Mouse (Mus musculus) hindbrain, postnatal 0 days (tissue): ENCODE measurements around the gene Slc6a12. TPM values are rescaled to one million over a fixed set of nuclear protein-coding genes. Genes with fewer than 3 reads are reported as not detected.

Experiments
- ATAC-seq: fragments of 200-750 bp; cut with Nextera tagmentation; 2 replicates; pipeline ENCODE4 v1.8.0; 2017; ENCODE audit warnings: mild to moderate bottlenecking, moderate TSS enrichment, moderate library complexity
- DNase-seq: peaks from one replicate; pipeline ENCODE4 v3.0.0-alpha.2; 2015; ENCODE audit warnings: low spot score
- H3K27ac ChIP-seq: fragments of 300-500 bp; sonication (generic); 2 replicates; pipeline ENCODE4 v1.5.1; 2014; ENCODE audit warnings: mild to moderate bottlenecking
- H3K27me3 ChIP-seq: fragments of 300-500 bp; sonication (generic); 2 replicates; pipeline ENCODE4 v1.6.1; 2014; ENCODE audit warnings: low read length, mixed read lengths; ENCODE audit not compliant: insufficient read depth
- H3K36me3 ChIP-seq: fragments of 300-500 bp; sonication (generic); 2 replicates; pipeline ENCODE4 v1.6.1; 2014; ENCODE audit warnings: low read length, mixed read lengths; ENCODE audit not compliant: insufficient read depth
- H3K4me1 ChIP-seq: fragments of 300-500 bp; sonication (generic); 2 replicates; pipeline ENCODE4 v1.6.1; 2014; ENCODE audit warnings: antibody characterized with exemption, low read length, mixed read lengths; ENCODE audit not compliant: insufficient read depth
- H3K4me2 ChIP-seq: fragments of 300-500 bp; sonication (generic); 2 replicates; pipeline ENCODE4 v1.6.1; 2014; ENCODE audit warnings: low read depth, mild to moderate bottlenecking, low read length, moderate library complexity, mixed read lengths
- H3K4me3 ChIP-seq: fragments of 300-500 bp; sonication (generic); 2 replicates; pipeline ENCODE4 v1.5.1; 2014; ENCODE audit warnings: low read length
- H3K9ac ChIP-seq: fragments of 300-500 bp; sonication (generic); replicated peaks from 2 replicates; pipeline ENCODE4 v1.6.1; 2014; ENCODE audit warnings: mild to moderate bottlenecking, low read length, moderate library complexity, mixed read lengths
- H3K9me3 ChIP-seq: fragments of 300-500 bp; sonication (generic); 2 replicates; pipeline ENCODE4 v1.6.1; 2016; ENCODE audit warnings: low read length, mixed read lengths
- CTCF ChIP-seq: IDR thresholded peaks from 2 replicates; pipeline ENCODE4 v1.5.1; 2016; ENCODE audit warnings: antibody characterized with exemption, control low read depth, low read depth
- WGBS: fragments of 180-500 bp; shearing (Covaris S2); extraction: QIAGEN DNeasy Blood & Tissue Kit; methylation state at CpG from one replicate; pipeline ENCODE4 v1.1.7; 2014; 5-methylcytosine and 5-hydroxymethylcytosine counted together
- polyA plus RNA-seq: library from polyadenylated mRNA; unstranded; fragments of >200 nt; fragmentation: Nextera tagmentation; extraction: Ambion mirVana; gene quantifications from 2 replicates; pipeline ENCODE4 v1.2.1, GENCODE M21; 2015
- total RNA-seq: library from RNA; depleted of rRNA; stranded (reverse); fragments of >200 nt; gene quantifications from 2 replicates; pipeline ENCODE4 v1.2.3, GENCODE M21; 2014

Slc6a12 gene
- total and polyA plus RNA-seq, 2 experiments from 2014 or later, result 5.9 to 12.8 TPM

- Histone ChIP-seq H3K27me3 (no peaks in the 10 kb centered on the region), H3K9ac (no peak overlapping the region), H3K4me3 (no peak overlapping the region), H3K4me1 (no peaks in the 10 kb centered on the region), H3K9me3 (no peaks in the 10 kb centered on the region), H3K4me2 (no peak overlapping the region), H3K36me3 (no peaks in the 10 kb centered on the region), H3K27ac (no peak overlapping the region)
- TF ChIP-seq CTCF, result no peak
- no peak for ATAC-seq
- WGBS, result 74% methylated on average over 6 of the region's 6 CpGs
- DNase-seq, result no peak
Measured at GRCm38 (mm10) chr6:121341650-121342049, 1.2 kb upstream of the Slc6a12 start.

DNA sequence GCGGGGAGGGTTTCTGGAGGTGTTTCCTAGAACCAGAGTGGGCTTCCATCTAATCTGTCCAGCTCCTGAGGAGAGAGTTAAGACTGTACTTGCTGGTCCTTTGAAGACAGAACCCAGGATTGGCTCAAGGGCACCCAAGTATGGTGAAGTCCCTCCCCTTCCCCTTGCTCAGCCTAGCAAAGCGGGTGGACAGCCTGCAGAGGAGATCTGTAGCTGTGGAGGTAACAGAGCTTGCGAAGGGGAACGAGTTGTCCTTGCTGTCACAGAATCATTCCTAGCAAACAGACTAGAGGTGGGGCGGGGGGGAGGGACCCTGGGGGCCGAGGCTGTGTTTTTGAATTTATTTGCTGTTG, 871 bp downstream of the Slc6a12 start:
- ATAC-seq (no peak), DNase-seq (no peak)
- H3K9me3 ChIP-seq, result no peaks in the 10 kb centered on the region
- no peaks in the 10 kb centered on the region for H3K27me3 ChIP-seq
- H3K9ac ChIP-seq, result no peak overlapping the region
- 72% methylated on average over 6 of the region's 6 CpGs for WGBS
- no peaks in the 10 kb centered on the region for H3K4me1 ChIP-seq
- H3K4me2 ChIP-seq, result no peak overlapping the region
- no peak overlapping the region for H3K4me3 ChIP-seq
- H3K36me3 ChIP-seq, result no peaks in the 10 kb centered on the region
- TF ChIP-seq CTCF, result no peak
- H3K27ac ChIP-seq, result no peak overlapping the region

- Histone ChIP-seq H3K9me3 (no peaks in the 10 kb centered on the region), H3K27ac (no peak overlapping the region), H3K4me3 (no peak overlapping the region), H3K27me3 (no peaks in the 10 kb centered on the region), H3K9ac (no peak overlapping the region), H3K36me3 (no peaks in the 10 kb centered on the region), H3K4me1 (no peaks in the 10 kb centered on the region), H3K4me2 (no peak overlapping the region)
- TF ChIP-seq CTCF, result no peak
- 63% methylated on average over 5 of the region's 5 CpGs for WGBS
- ATAC-seq (no peak), DNase-seq (no peak)
Measured at GRCm38 (mm10) chr6:121344329-121344728, 1.5 kb downstream of the Slc6a12 start.

DNA sequence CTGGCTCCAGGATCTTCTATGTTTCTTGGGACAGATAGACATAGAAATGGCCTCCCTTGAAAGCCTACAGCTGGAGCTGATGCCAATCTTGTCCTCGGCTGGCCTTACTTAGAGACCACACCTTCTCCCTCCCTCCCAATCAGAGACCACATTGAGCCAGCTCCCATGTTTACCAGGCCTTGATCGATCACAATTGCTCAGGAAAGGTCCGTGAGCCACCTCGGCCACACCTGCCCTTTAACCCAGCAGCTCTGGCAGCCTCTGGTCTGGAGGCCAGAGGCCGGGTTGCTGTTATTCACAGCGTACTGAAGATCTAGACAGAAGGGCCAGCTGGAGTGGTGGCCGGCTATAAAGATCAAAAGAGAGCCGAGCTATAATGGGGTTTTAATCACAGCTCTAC, 3.6 kb downstream of the Slc6a12 start:
- Histone ChIP-seq H3K4me1 (no peaks in the 10 kb centered on the region), H3K9me3 (no peaks in the 10 kb centered on the region), H3K4me2 (no peak overlapping the region), H3K4me3 (no peak overlapping the region), H3K27me3 (no peaks in the 10 kb centered on the region), H3K9ac (no peak overlapping the region), H3K27ac (no peak overlapping the region), H3K36me3 (no peaks in the 10 kb centered on the region)
- DNase-seq, result no peak
- no peak for ATAC-seq
- 42% methylated on average over 8 of the region's 8 CpGs for WGBS
- TF ChIP-seq CTCF, result no peak

- Histone ChIP-seq H3K27me3 (no peaks in the 10 kb centered on the region), H3K9me3 (no peaks in the 10 kb centered on the region), H3K4me2 (no peak overlapping the region), H3K9ac (no peak overlapping the region), H3K4me1 (no peaks in the 10 kb centered on the region), H3K4me3 (no peak overlapping the region), H3K27ac (no peak overlapping the region), H3K36me3 (no peaks in the 10 kb centered on the region)
- 29% methylated on average over 2 of the region's 2 CpGs for WGBS
- ATAC-seq (no peak), DNase-seq (no peak)
- no peak for TF ChIP-seq CTCF
Measured at GRCm38 (mm10) chr6:121352276-121352675, 9.4 kb downstream of the Slc6a12 start.

DNA sequence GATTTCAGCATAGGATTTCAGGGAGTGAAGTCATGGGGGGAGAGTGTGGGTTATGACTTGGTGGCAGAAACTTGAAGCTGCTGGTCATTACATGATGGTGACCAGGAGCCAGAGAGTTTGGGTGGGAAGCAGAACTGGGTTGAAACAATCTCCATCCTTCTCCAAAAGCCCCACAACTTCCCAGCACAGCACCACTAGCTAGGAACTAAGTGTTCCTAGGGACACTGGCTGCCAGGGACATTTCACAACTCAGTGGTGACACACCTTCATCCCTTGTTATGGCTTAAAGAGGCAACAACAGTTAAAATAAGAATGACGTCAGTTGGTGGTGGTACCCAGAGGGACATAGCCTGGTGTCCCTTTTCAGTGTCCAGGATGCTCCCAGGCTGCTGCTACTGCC, 13.2 kb downstream of the Slc6a12 start:
- 79% methylated on average over 1 of the region's 1 CpGs for WGBS
- TF ChIP-seq CTCF, result no peak
- no peaks in the 10 kb centered on the region for H3K27me3 ChIP-seq
- H3K36me3 ChIP-seq, result no peaks in the 10 kb centered on the region
- H3K27ac ChIP-seq, result no peak overlapping the region
- no peak for ATAC-seq
- no peaks in the 10 kb centered on the region for H3K9me3 ChIP-seq
- H3K4me1 ChIP-seq, result no peaks in the 10 kb centered on the region
- no peak overlapping the region for H3K4me2 ChIP-seq
- no peak overlapping the region for H3K4me3 ChIP-seq
- no peak for DNase-seq
- no peak overlapping the region for H3K9ac ChIP-seq

DNA sequence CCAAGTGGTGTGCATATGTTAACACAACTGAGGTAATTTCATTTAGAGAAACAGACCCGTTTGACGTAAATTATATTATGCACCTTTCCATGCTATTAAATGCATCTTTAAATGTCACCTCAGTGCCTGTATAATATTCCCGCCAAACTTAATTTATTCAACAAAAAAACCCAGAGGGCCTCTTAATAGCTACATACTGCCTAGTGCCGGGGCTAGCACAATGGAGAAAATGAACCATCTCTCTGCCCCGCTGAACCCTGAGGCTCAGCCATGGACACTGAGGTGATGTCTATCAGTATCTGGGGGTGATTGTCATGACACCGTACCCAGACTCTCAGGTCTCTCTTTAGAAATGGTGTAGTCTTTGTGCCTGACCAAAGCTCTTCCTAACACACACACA, 14.4 kb downstream of the Slc6a12 start:
- no peaks in the 10 kb centered on the region for H3K9me3 ChIP-seq
- ATAC-seq (no peak), DNase-seq (no peak)
- H3K4me3 ChIP-seq, result no peak overlapping the region
- H3K36me3 ChIP-seq, result no peaks in the 10 kb centered on the region
- TF ChIP-seq CTCF, result no peak
- H3K27ac ChIP-seq, result no peak overlapping the region
- no peak overlapping the region for H3K9ac ChIP-seq
- WGBS, result 70% methylated on average over 6 of the region's 6 CpGs
- H3K27me3 ChIP-seq, result no peaks in the 10 kb centered on the region
- no peak overlapping the region for H3K4me2 ChIP-seq
- H3K4me1 ChIP-seq, result no peaks in the 10 kb centered on the region

DNA sequence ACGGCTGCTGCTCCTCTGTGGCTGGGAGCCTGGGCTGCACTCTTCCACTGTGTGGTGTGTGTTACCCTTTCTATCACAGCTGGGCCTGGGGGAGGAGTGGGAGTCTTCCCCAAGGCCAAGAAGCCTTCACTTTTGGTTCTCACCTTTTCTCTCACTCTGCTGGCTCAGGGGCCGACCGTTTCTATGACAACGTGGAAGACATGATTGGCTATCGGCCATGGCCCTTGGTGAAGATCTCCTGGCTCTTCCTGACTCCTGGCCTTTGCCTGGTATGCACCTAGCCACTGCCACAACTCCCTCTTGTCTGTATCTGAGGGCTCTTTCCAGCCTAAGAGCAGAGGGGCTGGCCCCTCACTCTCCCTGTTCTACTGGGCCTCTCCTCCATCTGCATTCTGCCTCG, 20.2 kb downstream of the Slc6a12 start:
- Histone ChIP-seq H3K4me1 (0 out of 2 replicates have a peak, but pooled peaks cover 5% of the 10 kb centered on the region), H3K4me2 (no peak overlapping the region), H3K27me3 (no peaks in the 10 kb centered on the region), H3K9ac (no peak overlapping the region), H3K4me3 (no peak overlapping the region), H3K27ac (no peak overlapping the region), H3K36me3 (no peaks in the 10 kb centered on the region), H3K9me3 (no peaks in the 10 kb centered on the region)
- 72% methylated on average over 6 of the region's 6 CpGs for WGBS
- ATAC-seq (peak; percentile 40; the same call in 1 of the 2 replicates), DNase-seq (no peak)
- no peak for TF ChIP-seq CTCF
